Mouse (Mus musculus): Measurements from ENCODE around the gene Chst8. TPM values are rescaled to one million over a fixed set of nuclear protein-coding genes. Genes with fewer than 3 reads are reported as not detected.

The Chst8 gene
- total RNA-seq, 4 experiments from 2014 or later = 14.6 to 19.4 (median 17.7) TPM

- DNase-seq (ENCODE audit: low spot score in 2 of 2) = no peak
These were observed 175.8 kb downstream of the Chst8 start for GRCm38 (mm10) chr7:34636661-34637060.

- no peak for DNase-seq (ENCODE audit: low spot score in 2 of 2)
These were observed 179.4 kb downstream of the Chst8 start for GRCm38 (mm10) chr7:34632966-34633742.

- peak in 1 of 2 experiments; percentile 62 for DNase-seq (ENCODE audit: low spot score in 2 of 2)
These were observed 182.1 kb downstream of the Chst8 start for GRCm38 (mm10) chr7:34630211-34631085.

GRCm38 (mm10) chr7:34629702-34630210 lies 182.8 kb downstream of the Chst8 start:
- DNase-seq (ENCODE audit: low spot score in 2 of 2) = no peak

Other genes starting within 250 kb of the Chst8 start
- gene Kctd15, start 156.0 kb downstream of the Chst8 start, total RNA-seq (2022) = 10 to 100 TPM; 10.5 to 12.8 (median 11.6) TPM
- 10 to 100 TPM; 32.5 to 36.0 (median 33.8) TPM for gene Pepd, start 99.7 kb upstream of the Chst8 start, total RNA-seq (2022)
- 10 to 100 TPM; 29.4 to 43.7 (median 35.0) TPM for gene Cebpg, start 243.9 kb upstream of the Chst8 start, total RNA-seq (2022)

Data from left cerebral cortex, adult 8-10 months (tissue).